Mouse (Mus musculus) lung, postnatal 0 days (tissue): ENCODE measurements around the gene Wipi1.

Experiments used
- CTCF ChIP-seq: IDR thresholded peaks from 2 replicates; pipeline ENCODE4 v1.5.1; 2016; ENCODE audit warnings: antibody characterized with exemption, mild to moderate bottlenecking
- EP300 ChIP-seq: IDR thresholded peaks from 2 replicates; pipeline ENCODE4 v1.6.1; 2016; ENCODE audit warnings: antibody characterized with exemption, mild to moderate bottlenecking, control low read depth

GRCm38 (mm10) chr11:109651566-109652024, 39.8 kb upstream of the Wipi1 start:
- TF ChIP-seq CTCF: no peak
- TF ChIP-seq EP300: no peak
